Mouse (Mus musculus): Measurements from ENCODE around the gene Tpcn1. TPM values are rescaled to one million over a fixed set of nuclear protein-coding genes. Genes with fewer than 3 reads are reported as not detected.
A peak's percentile ranks its signal among the peaks of the same experiment; 100 is the strongest.

Gene Tpcn1
- polyA plus RNA-seq, 1 experiment from 2014 or later, result 30.6 TPM

- peak overlapping the region; percentile 93 for H3K4me2 ChIP-seq (replicated peaks; ENCODE audit: low read depth, low read length)
- no peaks in the 10 kb centered on the region for H3K9me3 ChIP-seq (ENCODE audit: low read length)
- H3K4me3 ChIP-seq (ENCODE audit: low read length), result peak overlapping the region; percentile 82
- H3K4me1 ChIP-seq (ENCODE audit: insufficient read depth, low read length), result peaks cover 26% of the 10 kb centered on the region
- H3K27ac ChIP-seq (ENCODE audit: low read length), result peak overlapping the region; percentile 31
- no peaks in the 10 kb centered on the region for H3K27me3 ChIP-seq (ENCODE audit: insufficient read depth, low read length)
- peak overlapping the region; percentile 86 for H3K9ac ChIP-seq (replicated peaks; ENCODE audit: low read length)
- H3K36me3 ChIP-seq (ENCODE audit: insufficient read depth, low read length), result peaks cover 17% of the 10 kb centered on the region
- no peak for ATAC-seq (ENCODE audit: low FRiP score, low TSS enrichment)
- 10% methylated on average over 17 of the region's 17 CpGs for WGBS
Observed at GRCm38 (mm10) chr5:120586741-120587615, 1.5 kb downstream of the Tpcn1 start.

DNA sequence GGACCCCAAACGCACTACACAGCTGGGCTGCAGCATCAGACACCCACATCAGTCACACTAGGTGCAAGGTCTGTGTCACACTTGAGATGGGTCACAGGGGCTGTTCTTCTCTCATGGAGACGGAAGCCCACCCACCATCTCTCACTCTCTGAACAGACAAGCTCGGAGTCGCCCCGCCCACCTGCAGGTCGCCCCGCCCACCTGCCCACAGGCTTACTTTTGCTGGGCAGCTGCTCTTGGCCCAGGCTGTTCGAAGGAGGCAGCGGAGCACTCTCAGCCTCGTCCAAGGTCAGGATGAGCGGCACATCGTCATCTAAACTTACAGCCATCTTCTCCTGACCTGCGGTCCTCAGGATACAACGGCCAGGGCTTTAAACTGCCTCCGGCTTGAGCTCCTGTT lies 3.5 kb downstream of the Tpcn1 start:
- Histone ChIP-seq H3K9ac (replicated peaks; ENCODE audit: low read length) (no peak overlapping the region), H3K4me1 (ENCODE audit: insufficient read depth, low read length) (peaks cover 44% of the 10 kb centered on the region), H3K36me3 (ENCODE audit: insufficient read depth, low read length) (peaks cover 18% of the 10 kb centered on the region), H3K27ac (ENCODE audit: low read length) (no peak overlapping the region), H3K4me2 (replicated peaks; ENCODE audit: low read depth, low read length) (no peak overlapping the region), H3K27me3 (ENCODE audit: insufficient read depth, low read length) (no peaks in the 10 kb centered on the region), H3K9me3 (ENCODE audit: low read length) (no peaks in the 10 kb centered on the region), H3K4me3 (ENCODE audit: low read length) (no peak overlapping the region)
- WGBS, result 44% methylated on average over 15 of the region's 15 CpGs
- no peak for ATAC-seq (ENCODE audit: low FRiP score, low TSS enrichment)

DNA sequence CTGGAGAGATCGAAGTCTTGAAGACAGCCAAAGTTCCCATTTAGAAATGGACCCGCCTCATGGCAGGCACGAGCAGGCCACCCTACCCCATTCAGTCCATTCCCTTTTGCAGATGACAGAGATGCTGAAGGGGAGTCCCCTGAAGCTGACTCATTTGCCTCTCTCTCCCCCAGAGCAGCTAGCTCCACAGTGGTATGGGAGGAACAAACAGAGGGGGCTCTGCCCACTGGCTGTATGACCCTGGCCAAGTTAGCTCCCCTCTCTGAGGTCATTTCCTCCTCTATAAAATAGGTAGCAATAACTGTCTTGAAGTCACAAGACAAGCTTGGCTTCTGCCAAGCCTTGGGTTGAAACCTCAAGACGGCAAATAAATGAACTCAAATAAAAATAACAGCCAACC lies 5.0 kb downstream of the Tpcn1 start:
- H3K4me1 ChIP-seq (ENCODE audit: insufficient read depth, low read length), result peaks cover 54% of the 10 kb centered on the region
- no peak overlapping the region for H3K4me3 ChIP-seq (ENCODE audit: low read length)
- no peak for ATAC-seq (ENCODE audit: low FRiP score, low TSS enrichment)
- peaks cover 18% of the 10 kb centered on the region for H3K36me3 ChIP-seq (ENCODE audit: insufficient read depth, low read length)
- 82% methylated on average over 4 of the region's 4 CpGs for WGBS
- no peaks in the 10 kb centered on the region for H3K27me3 ChIP-seq (ENCODE audit: insufficient read depth, low read length)
- H3K9me3 ChIP-seq (ENCODE audit: low read length), result no peaks in the 10 kb centered on the region
- no peak overlapping the region for H3K4me2 ChIP-seq (replicated peaks; ENCODE audit: low read depth, low read length)
- no peak overlapping the region for H3K9ac ChIP-seq (replicated peaks; ENCODE audit: low read length)
- no peak overlapping the region for H3K27ac ChIP-seq (ENCODE audit: low read length)

GRCm38 (mm10) chr5:120582002-120582401 lies 6.5 kb downstream of the Tpcn1 start:
- Histone ChIP-seq H3K4me3 (ENCODE audit: low read length) (no peak overlapping the region), H3K36me3 (ENCODE audit: insufficient read depth, low read length) (peaks cover 18% of the 10 kb centered on the region), H3K9ac (replicated peaks; ENCODE audit: low read length) (no peak overlapping the region), H3K4me2 (replicated peaks; ENCODE audit: low read depth, low read length) (no peak overlapping the region), H3K27ac (ENCODE audit: low read length) (peak overlapping the region; percentile 68), H3K9me3 (ENCODE audit: low read length) (no peaks in the 10 kb centered on the region), H3K4me1 (ENCODE audit: insufficient read depth, low read length) (peaks cover 56% of the 10 kb centered on the region), H3K27me3 (ENCODE audit: insufficient read depth, low read length) (no peaks in the 10 kb centered on the region)
- ATAC-seq (ENCODE audit: low FRiP score, low TSS enrichment), result no peak
- 69% methylated on average over 9 of the region's 9 CpGs for WGBS

GRCm38 (mm10) chr5:120579898-120580626 lies 8.4 kb downstream of the Tpcn1 start:
- H3K4me3 ChIP-seq (ENCODE audit: low read length), result peak overlapping the region; percentile 21
- no peak for ATAC-seq (ENCODE audit: low FRiP score, low TSS enrichment)
- peaks cover 17% of the 10 kb centered on the region for H3K36me3 ChIP-seq (ENCODE audit: insufficient read depth, low read length)
- H3K4me2 ChIP-seq (replicated peaks; ENCODE audit: low read depth, low read length), result peak overlapping the region; percentile 42
- peaks cover 52% of the 10 kb centered on the region for H3K4me1 ChIP-seq (ENCODE audit: insufficient read depth, low read length)
- H3K27ac ChIP-seq (ENCODE audit: low read length), result peak overlapping the region; percentile 92
- no peaks in the 10 kb centered on the region for H3K9me3 ChIP-seq (ENCODE audit: low read length)
- H3K27me3 ChIP-seq (ENCODE audit: insufficient read depth, low read length), result no peaks in the 10 kb centered on the region
- WGBS, result 74% methylated on average over 26 of the region's 26 CpGs
- peak overlapping the region; percentile 33 for H3K9ac ChIP-seq (replicated peaks; ENCODE audit: low read length)

DNA sequence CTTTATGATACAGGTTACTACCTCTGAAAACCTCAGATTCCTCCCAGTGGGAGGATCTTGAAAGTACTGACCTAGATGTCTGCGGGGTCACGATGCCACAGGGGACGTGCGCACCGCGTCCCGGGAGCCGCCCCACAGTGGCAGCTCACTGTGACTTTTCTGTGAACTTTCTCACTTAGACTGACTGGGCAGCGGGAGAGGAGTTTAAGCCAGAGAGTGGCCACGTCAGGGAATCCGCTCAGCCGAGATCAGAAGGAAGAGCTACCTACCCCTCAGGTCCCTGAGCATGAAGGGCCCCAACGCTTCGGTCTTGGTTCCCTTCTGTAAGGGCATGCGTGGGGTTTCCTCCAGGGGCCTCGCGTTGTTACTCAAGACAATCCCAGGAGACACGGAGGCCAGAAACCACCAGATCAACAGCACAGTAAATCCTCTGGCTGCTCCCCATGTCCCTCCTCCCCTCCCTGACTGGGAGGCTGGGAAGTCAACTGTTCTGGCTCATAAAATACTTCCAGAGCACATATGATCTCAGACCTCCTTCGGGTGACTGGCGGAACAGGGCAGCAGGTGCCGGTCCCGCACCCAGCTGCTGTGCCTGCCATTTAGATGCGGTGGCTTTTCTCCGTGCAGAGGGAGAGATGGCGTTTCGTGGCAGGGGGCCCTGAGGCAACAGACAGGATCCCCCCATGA lies 9.1 kb downstream of the Tpcn1 start:
- 11% methylated on average over 26 of the region's 26 CpGs for WGBS
- Histone ChIP-seq H3K4me2 (replicated peaks; ENCODE audit: low read depth, low read length) (peak overlapping the region; percentile 42), H3K9me3 (ENCODE audit: low read length) (no peaks in the 10 kb centered on the region), H3K4me1 (ENCODE audit: insufficient read depth, low read length) (peaks cover 52% of the 10 kb centered on the region), H3K36me3 (ENCODE audit: insufficient read depth, low read length) (peaks cover 14% of the 10 kb centered on the region), H3K9ac (replicated peaks; ENCODE audit: low read length) (peak overlapping the region; percentile 33), H3K27me3 (ENCODE audit: insufficient read depth, low read length) (no peaks in the 10 kb centered on the region), H3K4me3 (ENCODE audit: low read length) (peak overlapping the region; percentile 21), H3K27ac (ENCODE audit: low read length) (peak overlapping the region; percentile 92)
- ATAC-seq (ENCODE audit: low FRiP score, low TSS enrichment), result peak; percentile 75

DNA sequence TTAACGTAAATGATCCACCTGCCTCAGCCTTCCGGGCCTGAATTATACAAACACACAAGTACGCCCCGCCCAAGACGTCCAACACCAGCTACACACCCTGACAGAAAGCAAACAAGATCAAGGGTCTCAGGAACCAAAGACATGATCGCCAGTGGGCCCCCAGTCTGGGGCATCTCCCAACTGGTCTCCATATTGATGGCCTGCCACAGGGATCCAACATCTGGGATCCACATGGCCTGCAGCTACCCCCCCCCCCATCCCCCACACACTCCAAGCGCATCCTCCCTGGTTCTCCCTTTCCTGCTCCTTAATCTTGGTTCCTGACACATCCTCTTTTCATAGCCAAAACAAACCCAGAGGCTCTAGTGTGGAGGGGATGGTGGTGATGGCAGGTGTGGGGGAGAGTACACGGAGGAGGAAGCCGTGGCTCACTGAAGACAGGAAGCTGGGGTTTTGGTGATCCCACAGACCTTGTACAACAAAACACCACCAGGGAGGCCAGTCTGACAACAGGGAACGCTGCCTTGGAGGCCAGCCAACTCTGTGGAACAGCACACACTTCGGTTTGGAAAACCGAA lies 9.9 kb downstream of the Tpcn1 start:
- H3K9ac ChIP-seq (replicated peaks; ENCODE audit: low read length), result peak overlapping the region; percentile 33

GRCm38 (mm10) chr5:120577935-120578441 lies 10.5 kb downstream of the Tpcn1 start:
- Histone ChIP-seq H3K27me3 (ENCODE audit: insufficient read depth, low read length) (no peaks in the 10 kb centered on the region), H3K4me3 (ENCODE audit: low read length) (no peak overlapping the region), H3K4me2 (replicated peaks; ENCODE audit: low read depth, low read length) (no peak overlapping the region), H3K9ac (replicated peaks; ENCODE audit: low read length) (peak overlapping the region; percentile 13; the same call in 1 of the 2 replicates), H3K27ac (ENCODE audit: low read length) (peak overlapping the region; percentile 92), H3K4me1 (ENCODE audit: insufficient read depth, low read length) (peaks cover 52% of the 10 kb centered on the region), H3K9me3 (ENCODE audit: low read length) (no peaks in the 10 kb centered on the region), H3K36me3 (ENCODE audit: insufficient read depth, low read length) (peaks cover 10% of the 10 kb centered on the region)
- ATAC-seq (ENCODE audit: low FRiP score, low TSS enrichment), result peak; percentile 41
- WGBS, result 33% methylated on average over 10 of the region's 10 CpGs

More for the DNA sequence above, 9.9 kb downstream of the Tpcn1 start:
- H3K27ac ChIP-seq (ENCODE audit: low read length), result peak overlapping the region; percentile 92
- H3K9me3 ChIP-seq (ENCODE audit: low read length), result no peaks in the 10 kb centered on the region
- 19% methylated on average over 12 of the region's 12 CpGs for WGBS
- H3K4me1 ChIP-seq (ENCODE audit: insufficient read depth, low read length), result peaks cover 52% of the 10 kb centered on the region
- peaks cover 10% of the 10 kb centered on the region for H3K36me3 ChIP-seq (ENCODE audit: insufficient read depth, low read length)
- H3K4me2 ChIP-seq (replicated peaks; ENCODE audit: low read depth, low read length), result peak overlapping the region; percentile 42
- no peaks in the 10 kb centered on the region for H3K27me3 ChIP-seq (ENCODE audit: insufficient read depth, low read length)
- no peak overlapping the region for H3K4me3 ChIP-seq (ENCODE audit: low read length)
- peak; percentile 55 for ATAC-seq (ENCODE audit: low FRiP score, low TSS enrichment)

DNA sequence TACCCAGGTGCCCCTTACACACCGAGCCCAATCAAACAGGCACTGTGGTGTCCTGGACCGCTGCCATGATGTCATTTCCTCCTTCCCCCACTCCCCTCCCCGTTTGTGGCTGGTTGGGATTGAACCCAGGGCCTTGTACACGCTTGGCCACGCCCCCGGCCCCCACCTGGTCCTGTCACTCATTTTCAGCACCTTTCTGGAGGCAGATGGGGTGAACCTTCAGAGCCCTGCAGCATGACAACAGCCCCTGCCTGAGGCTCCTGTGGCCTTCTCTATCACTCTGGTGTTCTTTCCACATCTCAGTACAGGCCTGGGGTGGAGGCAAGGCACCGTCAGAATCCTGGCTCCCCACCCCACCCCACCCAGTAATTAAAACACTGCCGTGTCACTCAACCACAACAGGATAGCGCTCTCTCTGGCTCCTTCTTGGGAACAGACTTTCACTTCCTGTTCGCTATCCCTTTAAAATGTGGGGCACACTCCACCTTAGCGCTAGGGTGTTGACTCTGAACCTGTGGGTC lies 11.6 kb downstream of the Tpcn1 start:
- Histone ChIP-seq H3K9me3 (ENCODE audit: low read length) (no peaks in the 10 kb centered on the region), H3K4me1 (ENCODE audit: insufficient read depth, low read length) (peaks cover 55% of the 10 kb centered on the region), H3K4me2 (replicated peaks; ENCODE audit: low read depth, low read length) (no peak overlapping the region), H3K4me3 (ENCODE audit: low read length) (no peak overlapping the region), H3K27ac (ENCODE audit: low read length) (no peak overlapping the region), H3K36me3 (ENCODE audit: insufficient read depth, low read length) (peaks cover 4% of the 10 kb centered on the region; the same call in 1 of the 2 replicates), H3K9ac (replicated peaks; ENCODE audit: low read length) (no peak overlapping the region), H3K27me3 (ENCODE audit: insufficient read depth, low read length) (no peaks in the 10 kb centered on the region)
- ATAC-seq (ENCODE audit: low FRiP score, low TSS enrichment), result no peak
- WGBS, result 63% methylated on average over 11 of the region's 11 CpGs

Measured in kidney, embryonic 16.5 days (tissue).